Mouse (Mus musculus): ENCODE measurements around the gene Slc7a8.

GRCm38 (mm10) chr14:54785898-54786297, 4.2 kb upstream of the Slc7a8 start:
- TF ChIP-seq CTCF (IDR thresholded peaks at IDR 0.05; ENCODE audit: low read depth) = peak; percentile 81
- no peak for TF ChIP-seq EP300 (optimal IDR thresholded peaks at IDR 0.05)
